Mouse (Mus musculus) lung, adult 10 weeks (tissue): ENCODE measurements around the gene Dpf1. TPM values are rescaled to one million over a fixed set of nuclear protein-coding genes. Genes with fewer than 3 reads are reported as not detected.

Source experiments
- polyA plus RNA-seq: library from polyadenylated mRNA; stranded (reverse); fragments of 350-450 nt; fragmentation: Illumina TruSeq; extraction: RNeasy Lipid Tissue Mini Kit (QIAGEN cat#74804); gene quantifications from one replicate; pipeline ENCODE4 v1.2.3, GENCODE M21; 2014; ENCODE audit warnings: low read depth, low replicate concordance; ENCODE audit not compliant: insufficient read depth

Gene Dpf1
- 0.95 TPM for polyA plus RNA-seq

DNA sequence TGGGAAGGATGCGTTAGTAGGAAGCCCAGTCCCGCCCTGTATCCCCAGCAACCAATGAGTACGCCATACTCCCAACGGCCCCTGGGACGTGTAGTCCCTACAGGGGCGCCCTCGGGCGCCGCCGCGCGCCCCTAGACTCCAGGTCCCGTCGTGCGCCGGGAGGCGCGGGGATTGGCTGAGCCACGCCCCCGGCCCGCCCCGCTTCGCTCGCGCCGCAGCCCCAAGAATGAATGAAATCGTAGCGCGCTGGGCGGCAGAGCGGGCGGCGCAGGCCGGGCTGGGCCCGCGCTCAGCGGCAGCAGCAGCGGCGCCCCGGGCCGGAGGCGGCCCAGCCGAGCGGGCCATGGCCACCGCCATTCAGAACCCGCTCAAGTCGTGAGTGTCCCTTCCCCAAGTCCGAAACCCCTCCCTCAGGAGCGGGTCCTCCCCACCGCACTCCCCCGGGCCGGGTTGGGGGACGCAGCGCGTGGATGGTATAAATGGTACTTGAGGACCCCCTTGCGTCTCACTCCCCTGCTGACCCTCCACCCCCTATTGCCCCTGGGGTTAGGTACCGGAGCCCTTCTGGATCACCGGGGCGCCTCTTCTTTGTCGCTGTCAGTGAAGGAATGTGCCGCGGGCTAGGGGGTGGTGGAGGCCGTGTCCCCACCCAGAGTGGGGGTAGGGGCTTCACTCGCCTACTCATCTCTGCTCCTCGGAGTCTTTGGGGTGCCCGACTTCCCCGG is at the start of gene Dpf1:
TSS of gene Dpf1 (plus strand) at position 214 of the 725 bp plus-strand sequence.

DNA sequence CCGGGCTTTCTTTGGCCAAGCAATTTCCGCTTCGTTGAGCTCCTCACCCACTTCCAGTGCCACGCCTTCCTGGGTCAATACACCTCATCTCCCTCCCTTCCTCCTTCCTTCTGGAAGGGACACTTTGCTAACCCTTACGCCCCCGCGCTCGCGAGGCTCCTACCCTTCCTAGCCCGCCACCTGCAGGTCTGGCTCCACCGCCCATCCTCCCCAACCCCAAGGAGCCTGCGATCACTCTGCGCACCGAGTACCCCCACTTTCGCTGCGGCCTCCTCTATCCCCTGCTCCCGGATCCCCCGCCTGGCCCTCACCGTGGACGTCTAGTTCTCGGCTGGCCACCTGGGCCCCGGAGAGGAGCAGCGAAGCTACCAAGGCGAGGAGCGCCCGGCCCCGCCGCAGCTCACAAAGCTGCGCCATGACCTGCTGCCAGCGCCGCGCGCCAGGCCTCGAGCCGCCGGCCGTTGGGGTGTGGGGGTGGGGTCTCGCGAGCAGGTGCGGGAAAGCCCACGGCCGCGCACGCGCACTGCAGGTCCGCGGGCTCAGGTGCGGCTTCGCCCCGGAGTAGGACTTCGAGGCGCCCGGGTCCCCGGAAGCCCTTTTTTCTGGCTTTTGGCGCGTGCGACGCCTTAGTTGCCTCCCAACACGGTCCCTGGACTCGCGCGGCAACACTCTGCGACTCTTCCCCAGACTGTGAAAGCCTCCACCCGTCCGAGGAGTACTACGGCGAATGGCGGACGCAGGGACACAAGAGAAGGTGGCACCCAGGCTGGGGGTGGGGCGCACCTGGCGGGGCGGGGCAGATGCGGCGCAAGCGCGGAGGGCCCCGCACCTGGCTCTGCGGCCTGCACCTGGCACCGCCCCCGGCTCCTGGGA is 22.3 kb upstream of the Dpf1 start, which contains the start of gene Spint2:
TSS of gene Spint2 (minus strand) at position 712 of the 873 bp plus-strand sequence.

DNA sequence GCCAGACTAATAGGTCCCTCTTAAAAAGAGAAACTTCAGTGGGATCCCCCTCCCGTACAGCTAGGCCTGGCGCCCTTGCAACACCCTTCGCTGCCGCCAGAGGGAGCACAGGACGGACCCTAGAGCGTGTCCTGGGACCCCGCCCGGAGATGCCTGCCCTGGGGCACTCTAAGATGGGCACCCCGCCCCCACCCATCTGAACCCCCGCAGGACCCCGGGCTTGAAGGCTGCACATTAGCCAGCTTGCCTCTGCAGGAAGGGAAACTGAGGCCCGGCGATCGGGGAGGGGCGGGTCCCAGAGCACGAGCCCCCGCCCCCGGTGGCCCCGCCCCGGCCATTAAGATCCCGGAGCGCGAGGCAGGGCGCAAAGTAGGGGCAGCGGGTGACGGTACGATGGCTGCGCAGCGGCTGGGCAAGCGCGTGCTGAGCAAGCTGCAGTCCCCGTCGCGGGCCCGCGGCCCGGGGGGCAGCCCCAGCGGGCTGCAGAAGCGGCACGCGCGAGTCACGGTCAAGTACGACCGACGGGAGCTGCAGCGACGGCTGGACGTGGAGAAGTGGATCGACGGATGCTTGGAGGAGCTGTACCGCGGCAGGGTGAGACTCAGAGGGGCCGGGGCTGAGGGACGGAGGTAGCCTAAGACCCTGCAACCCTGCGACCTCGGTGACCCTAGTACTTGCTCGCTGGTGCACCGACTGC is 14.7 kb upstream of the Dpf1 start, which contains the start of gene Ppp1r14a:
TSS of gene Ppp1r14a (plus strand) at position 367 of the 697 bp plus-strand sequence.

Other genes starting within 250 kb of the Dpf1 start
- gene Ryr1, start 178.8 kb upstream of the Dpf1 start, polyA plus RNA-seq: 0.08 TPM
- gene Rasgrp4, start 169.1 kb upstream of the Dpf1 start, polyA plus RNA-seq: 5.1 TPM
- 23.6 TPM for gene Fam98c, start 147.7 kb upstream of the Dpf1 start, polyA plus RNA-seq
- gene Ggn, start 133.7 kb upstream of the Dpf1 start, polyA plus RNA-seq: 0.64 TPM
- 0.83 TPM for gene Spred3, start 133.5 kb upstream of the Dpf1 start, polyA plus RNA-seq
- gene Psmd8, start 123.2 kb upstream of the Dpf1 start, polyA plus RNA-seq: 134 TPM
- gene Catsperg1, start 89.9 kb upstream of the Dpf1 start, polyA plus RNA-seq: 0.96 TPM
- 4.9 TPM for gene Kcnk6, start 71.4 kb upstream of the Dpf1 start, polyA plus RNA-seq
- 64.6 TPM for gene Yif1b, start 65.6 kb upstream of the Dpf1 start, polyA plus RNA-seq
- 37.1 TPM for gene 2200002D01Rik, start 55.5 kb upstream of the Dpf1 start, polyA plus RNA-seq
- gene Spint2, start 22.0 kb upstream of the Dpf1 start, polyA plus RNA-seq: 307 TPM
- 146 TPM for gene Ppp1r14a, start 14.6 kb upstream of the Dpf1 start, polyA plus RNA-seq
- gene Sipa1l3, start 214.7 kb downstream of the Dpf1 start, polyA plus RNA-seq: 16.5 TPM